Mouse (Mus musculus): ENCODE measurements around the gene Ctdspl2.

DNA sequence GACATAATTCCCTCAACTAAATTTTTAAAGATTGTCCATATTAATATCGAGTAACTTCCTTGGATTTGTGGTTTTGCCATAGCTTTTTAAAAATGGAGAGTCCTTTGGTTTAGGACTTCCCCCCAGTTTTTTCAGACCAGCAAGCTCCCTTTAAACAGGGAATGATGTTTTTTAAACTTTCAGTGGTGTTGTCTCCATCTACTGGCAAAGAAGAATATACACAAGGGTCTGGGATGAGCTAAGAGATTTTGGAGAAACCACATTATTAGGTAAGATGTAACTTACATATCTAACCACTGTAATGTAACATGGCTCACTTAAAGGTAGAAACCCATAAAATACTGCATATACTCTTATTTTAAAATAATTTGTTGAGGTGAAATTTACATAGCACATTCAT is 39.9 kb downstream of the Ctdspl2 start:
- TF ChIP-seq CTCF (IDR thresholded peaks at IDR 0.05; ENCODE audit: insufficient read depth, low read length) (0 out of 2 replicates have a peak, but pooled peaks have one; percentile 3), POLR2A (IDR thresholded peaks at IDR 0.05; ENCODE audit: borderline replicate concordance, extremely low read depth, low read depth, low read length) (no peak)
